Mouse (Mus musculus) olfactory bulb, adult 2 months (tissue): ENCODE data around the gene Fam177a.
"Not testable (repeated sequence)": the region's sequence is repeated elsewhere in the genome, so short reads cannot be mapped to it uniquely, and the experiment has no call there.

ENCODE experiments used
- CTCF ChIP-seq: fragments of 200-500 bp; IDR thresholded peaks from 2 replicates; pipeline ENCODE4 v1.5.1; 2012; ENCODE audit warnings: low read depth, mild to moderate bottlenecking, low read length, moderate library complexity; ENCODE audit not compliant: insufficient read depth
- POLR2A ChIP-seq: fragments of 200-500 bp; IDR thresholded peaks from 2 replicates; pipeline ENCODE4 v1.6.1; 2012; ENCODE audit warnings: mild to moderate bottlenecking, low read depth, low read length, moderate library complexity; ENCODE audit not compliant: insufficient read depth

GRCm38 (mm10) chr12:55124242-55124641 is at the start of gene Fam177a:
- TF ChIP-seq POLR2A, CTCF: not testable (repeated sequence)
